Mouse (Mus musculus) ovary, postnatal 36 days (tissue): ENCODE measurements at regions not wholly inside any gene's neighbourhood (a gene's known extent, or its start where the extent isn't known, plus 50 kb on each side); places are given as distances from the start of the nearest gene placed in this dataset.
A peak's percentile ranks its signal among the peaks of the same experiment; 100 is the strongest.
"Not testable (repeated sequence)": the region's sequence is repeated elsewhere in the genome, so short reads cannot be mapped to it uniquely, and the experiment has no call there.

Experiments
- DNase-seq: peaks from one replicate; pipeline ENCODE4 v3.0.0; 2022; ENCODE audit warnings: low spot score, mixed read lengths

GRCm38 (mm10) chr9:78769168-78769567 is 153.8 kb downstream of the Cd109 start:
- DNase-seq = no peak

GRCm38 (mm10) chr9:78773936-78774335 is 158.6 kb downstream of the Cd109 start:
- no peak for DNase-seq

DNA sequence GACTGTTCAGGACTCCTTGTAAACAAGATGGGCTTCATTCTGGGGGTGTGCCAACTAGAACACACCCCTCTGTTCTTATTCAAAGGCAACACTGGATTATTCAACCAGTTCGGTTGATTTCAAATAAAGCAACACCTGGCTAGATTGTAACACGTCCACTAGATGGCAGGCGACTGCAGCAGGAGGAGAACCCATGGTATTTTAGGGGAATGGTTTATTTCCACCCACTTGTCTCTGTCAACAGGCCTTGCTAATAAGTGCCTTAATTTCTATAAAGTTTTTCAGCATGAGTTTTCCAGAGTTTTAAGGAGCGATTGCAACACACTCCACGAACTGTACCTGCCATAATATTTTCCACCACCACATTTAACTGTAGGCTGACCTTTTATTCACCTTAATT is 160.1 kb downstream of the Cd109 start:
- peak; percentile 14 for DNase-seq

DNA sequence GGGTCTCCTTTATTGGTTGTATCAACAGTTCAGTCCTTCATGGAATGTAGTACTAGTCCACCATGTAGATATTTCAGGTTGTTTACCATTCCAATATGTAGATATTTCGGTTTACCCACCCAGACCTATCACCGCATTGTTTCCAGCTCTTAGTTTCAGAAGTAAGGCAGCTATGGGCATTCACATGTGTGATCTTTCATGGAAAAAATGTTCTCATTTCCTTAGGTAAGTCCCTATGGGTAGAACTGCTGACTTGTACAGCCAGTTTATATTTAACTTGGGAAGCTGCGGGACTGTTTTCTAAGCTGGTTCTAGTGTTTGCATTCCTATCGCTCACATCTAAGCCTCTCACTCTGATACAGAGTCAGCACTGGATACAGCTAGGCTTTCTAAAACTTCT is 165.2 kb downstream of the Cd109 start:
- no peak for DNase-seq

- no peak for DNase-seq
Measured at GRCm38 (mm10) chr9:78782297-78782696, 167.0 kb downstream of the Cd109 start.

- DNase-seq = no peak
Measured at GRCm38 (mm10) chr9:78782860-78783259, 167.5 kb downstream of the Cd109 start.

- DNase-seq = no peak
Measured at GRCm38 (mm10) chr9:78787866-78788265, 172.5 kb downstream of the Cd109 start.

DNA sequence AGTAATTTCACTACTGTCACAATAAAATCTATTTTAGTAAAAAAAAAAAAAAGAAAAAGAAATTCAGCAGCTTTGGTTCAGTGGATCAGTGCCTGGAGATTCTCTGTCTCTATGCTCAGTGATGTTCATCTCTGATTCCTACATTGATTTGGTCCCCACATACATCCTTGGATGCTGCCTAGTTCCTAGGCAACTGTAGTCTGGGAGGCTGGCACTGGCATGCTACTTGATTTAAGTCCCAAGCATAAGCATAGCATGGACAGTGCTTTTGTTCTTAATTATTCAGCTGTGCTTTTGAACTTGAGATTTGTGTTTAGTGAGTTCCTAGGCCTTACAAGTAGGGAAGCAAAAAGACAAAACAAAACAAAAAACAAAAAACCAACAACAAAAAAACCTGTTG is 174.4 kb downstream of the Cd109 start:
- DNase-seq = no peak

DNA sequence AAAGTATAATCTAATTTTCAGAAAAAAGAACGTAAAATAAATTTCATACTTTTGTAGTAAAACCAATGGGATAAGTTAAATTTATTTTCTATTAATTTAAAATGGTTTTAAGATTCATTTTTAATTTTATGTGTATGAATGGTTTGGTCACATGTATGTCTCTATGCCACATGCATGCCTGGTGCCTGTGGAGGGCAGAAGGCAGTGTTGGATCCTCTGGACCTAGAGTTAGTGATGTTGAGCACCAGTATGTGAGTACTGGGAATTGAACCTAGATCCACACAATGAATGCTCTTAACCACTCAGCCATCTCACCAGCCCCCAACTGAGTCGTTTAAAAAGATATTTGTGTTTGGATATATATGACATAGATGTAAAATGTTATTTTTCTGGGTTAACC is 174.8 kb downstream of the Cd109 start:
- no peak for DNase-seq

DNA sequence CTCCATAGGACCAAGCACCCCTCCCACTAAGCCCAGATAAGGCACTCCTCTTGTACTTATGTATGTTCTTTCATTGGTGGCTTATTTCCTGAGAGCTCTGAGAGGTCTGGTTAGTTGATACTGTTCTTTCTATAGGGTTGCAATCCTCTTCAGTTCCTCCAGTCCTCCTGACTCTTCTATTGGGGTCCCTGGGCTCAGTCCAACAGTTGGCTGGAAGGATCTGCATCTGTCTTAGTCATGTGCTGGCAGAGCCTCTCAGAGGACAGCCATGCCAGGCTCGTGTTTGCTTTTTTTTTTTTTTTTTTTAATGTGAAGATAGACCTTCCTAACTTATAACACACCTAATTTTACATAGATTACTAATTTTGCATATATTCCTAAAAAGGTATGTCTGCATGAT is 180.5 kb downstream of the Cd109 start:
- DNase-seq = no peak

GRCm38 (mm10) chr9:78817221-78817620 is 201.9 kb downstream of the Cd109 start:
- DNase-seq = no peak

DNA sequence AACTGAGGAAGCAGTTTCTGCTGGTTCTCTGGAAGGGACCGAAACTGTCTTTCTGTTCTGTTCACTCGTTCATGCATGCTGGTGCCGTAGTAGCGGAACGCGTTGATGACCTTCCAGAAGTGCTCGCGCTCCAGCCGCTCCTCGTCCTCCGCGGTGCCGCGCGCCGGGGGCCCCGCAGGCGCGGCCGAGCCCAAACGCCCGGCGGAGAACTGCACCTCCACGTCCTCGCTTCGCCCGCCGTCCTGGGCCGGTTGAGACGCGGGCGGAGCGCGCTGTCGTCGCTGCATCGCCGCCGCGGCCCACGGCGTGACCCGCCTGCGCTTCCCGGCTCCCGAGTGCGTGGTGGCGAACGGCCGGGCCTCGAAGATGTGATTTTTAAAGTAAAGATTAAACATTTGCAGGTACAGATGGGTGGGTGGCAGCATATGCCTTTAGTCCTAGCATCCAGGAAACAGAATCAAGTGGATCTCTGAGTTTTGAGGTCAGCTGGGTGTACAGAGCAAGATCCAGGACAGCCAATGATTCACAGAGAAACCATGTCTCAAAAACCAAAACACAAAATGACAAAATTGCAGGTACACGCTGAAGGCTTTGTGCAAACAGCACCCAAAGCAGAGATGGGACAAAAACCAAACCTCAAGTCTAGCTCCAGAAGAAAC is 206.3 kb downstream of the Cd109 start:
- peak; percentile 21 for DNase-seq

DNA sequence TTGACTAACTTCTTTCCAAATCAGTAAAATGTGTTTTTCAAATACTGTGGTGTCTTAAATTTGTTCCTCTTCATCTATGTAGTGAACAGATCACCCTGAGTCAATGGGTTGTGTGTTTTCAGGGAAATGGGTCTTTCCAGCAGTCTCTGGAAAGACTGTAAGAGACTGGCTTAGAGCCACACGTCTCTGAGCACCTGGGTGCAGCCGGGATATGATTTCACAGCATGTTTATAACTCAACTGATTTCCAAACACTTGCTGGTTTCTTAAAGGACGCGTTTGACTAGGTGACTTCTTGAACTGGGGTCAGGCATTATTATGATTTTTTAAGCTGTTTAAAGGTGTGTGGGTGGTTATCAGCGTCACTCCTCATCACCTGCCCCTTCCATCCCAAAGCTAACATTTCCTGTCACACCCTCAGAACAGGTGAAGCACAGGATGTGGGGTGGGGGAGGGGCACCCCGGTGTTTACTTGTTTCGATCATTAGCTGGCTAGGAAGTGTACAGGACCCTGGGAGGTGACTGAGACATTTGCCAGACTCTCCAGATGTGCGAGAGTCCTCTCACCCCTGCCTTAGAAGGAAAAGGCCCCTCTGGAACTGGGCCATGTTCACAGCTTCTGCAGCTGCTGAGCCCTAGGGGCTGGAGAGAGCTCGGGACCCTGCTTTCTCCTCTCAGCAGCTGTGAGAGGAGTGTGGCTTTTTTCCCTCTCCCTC is 229.8 kb downstream of the Cd109 start:
- no peak for DNase-seq

GRCm38 (mm10) chr9:78846110-78846509 is 230.8 kb downstream of the Cd109 start:
- no peak for DNase-seq

DNA sequence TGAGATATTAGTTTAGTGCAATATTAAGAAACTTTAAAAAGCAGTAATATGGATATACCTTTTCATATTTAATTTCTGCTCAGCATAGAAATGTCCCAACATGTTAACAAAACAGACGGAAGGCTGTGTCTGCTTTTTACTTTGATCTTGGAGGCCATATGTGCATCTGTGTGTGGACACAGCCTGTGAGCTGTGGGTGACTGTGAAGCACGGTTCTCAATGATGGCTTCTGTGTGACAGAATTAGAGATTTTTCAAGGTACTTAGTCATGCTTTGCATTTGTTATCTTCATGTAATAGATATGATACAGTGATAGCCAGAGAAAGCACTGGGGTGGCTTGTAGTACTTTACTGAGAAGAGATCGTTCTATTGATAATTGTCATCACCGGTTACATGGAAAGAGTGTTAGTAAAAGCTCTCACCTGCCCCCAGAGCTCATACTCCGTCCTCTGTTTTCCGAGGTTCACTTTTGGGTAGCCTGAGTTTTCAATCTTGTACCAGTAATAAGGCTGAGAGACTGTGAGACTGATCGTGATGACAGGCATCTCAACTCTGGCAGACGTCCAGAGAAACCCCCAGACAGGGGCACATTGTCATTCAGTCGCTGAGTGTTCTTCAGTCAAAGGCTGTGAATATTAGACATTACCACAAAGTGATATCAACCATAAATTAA is 232.7 kb downstream of the Cd109 start:
- no peak for DNase-seq

DNA sequence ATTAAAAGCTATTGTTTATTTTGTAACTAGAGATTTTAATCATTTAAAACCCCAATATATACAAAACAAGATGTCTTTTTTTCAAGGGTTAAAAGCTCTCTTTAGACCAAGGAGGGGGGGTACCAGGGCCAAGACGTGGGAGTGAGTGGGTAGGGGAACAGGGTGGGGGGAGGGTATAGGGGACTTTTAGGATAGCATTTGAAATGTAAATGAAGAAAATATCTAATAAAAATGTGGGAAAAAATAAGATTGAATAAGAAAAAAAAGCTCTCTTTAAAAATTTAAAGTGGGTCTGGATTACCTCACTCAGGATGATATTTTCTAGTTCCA is 233.2 kb downstream of the Cd109 start:
- DNase-seq = not testable (repeated sequence)

DNA sequence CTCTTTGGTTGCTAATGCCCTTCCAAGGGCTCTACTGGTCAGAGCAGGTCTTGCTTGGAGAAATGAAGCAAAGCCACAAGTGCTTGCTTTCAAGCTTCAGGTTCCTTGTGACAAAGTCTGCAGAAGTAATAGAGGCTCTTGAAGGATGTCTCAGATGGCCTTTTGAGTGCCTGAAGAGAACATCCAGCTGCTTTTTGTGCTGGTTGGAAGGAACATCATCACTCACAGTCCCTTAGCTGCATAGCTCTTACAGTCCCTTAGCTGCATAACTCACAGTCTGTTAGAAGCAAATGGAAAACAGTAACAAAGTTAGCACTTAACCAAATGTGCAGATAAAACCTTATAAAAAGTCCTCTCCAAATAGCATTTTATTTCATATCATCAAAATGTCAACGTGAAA is 241.6 kb downstream of the Cd109 start:
- no peak for DNase-seq

DNA sequence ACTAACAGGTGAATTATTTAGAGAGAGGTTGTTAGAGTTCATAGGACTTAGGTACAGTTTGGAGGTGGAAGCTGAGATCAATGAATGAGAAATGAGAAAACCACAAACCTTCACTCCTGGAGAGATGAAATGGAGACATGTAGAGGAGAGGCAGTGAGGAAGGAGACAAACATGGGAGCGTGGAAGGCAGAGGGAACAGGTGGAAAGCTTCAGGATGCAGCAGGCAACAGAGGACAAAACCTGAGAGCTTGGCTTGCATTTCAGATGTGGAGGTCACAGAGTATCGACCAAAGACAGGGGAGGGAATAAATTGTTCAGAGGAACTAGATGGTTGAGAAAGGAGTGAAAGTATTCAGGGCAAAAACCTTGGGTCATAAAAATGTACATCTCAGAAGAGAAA is 244.6 kb downstream of the Cd109 start:
- DNase-seq = no peak

DNA sequence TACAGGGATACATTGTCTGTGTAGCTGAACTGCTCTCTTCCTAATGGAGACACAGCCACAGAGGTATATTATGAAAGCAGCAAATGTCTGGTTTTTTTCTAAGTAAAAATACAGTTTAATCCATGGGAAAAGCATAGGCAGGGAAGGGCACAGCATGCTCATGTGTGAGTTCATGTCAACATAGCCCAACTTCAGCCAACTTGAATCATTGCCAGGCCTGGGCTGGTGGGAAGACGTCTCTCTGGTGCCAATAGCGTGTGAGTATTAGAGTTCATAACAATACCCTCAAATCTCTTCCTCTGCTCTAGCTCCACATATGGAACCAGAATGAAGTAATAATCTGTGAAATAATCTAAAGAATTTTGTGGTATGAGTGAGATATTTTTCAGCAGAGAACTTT is 257.2 kb downstream of the Cd109 start:
- DNase-seq = no peak

GRCm38 (mm10) chr9:78879955-78880642 is 264.8 kb downstream of the Cd109 start:
- DNase-seq = no peak

GRCm38 (mm10) chr9:78880643-78881306 is 265.4 kb downstream of the Cd109 start:
- DNase-seq = no peak

GRCm38 (mm10) chr9:78881307-78881790 is 266.0 kb downstream of the Cd109 start:
- DNase-seq = no peak
